Mouse (Mus musculus) liver, embryonic 15.5 days (tissue): ENCODE results near the gene Bag6. TPM values are rescaled to one million over a fixed set of nuclear protein-coding genes. Genes with fewer than 3 reads are reported as not detected.

ENCODE experiments used
- ATAC-seq: fragments of 200-750 bp; cut with Nextera tagmentation; 2 replicates; pipeline ENCODE4 v1.8.0; 2017; ENCODE audit warnings: moderate number of reproducible peaks, mild to moderate bottlenecking, moderate library complexity; ENCODE audit not compliant: insufficient read depth
- H3K27ac ChIP-seq: fragments of 300-500 bp; sonication (generic); replicated peaks from 2 replicates; pipeline ENCODE4 v1.5.1; 2015; ENCODE audit warnings: mild to moderate bottlenecking, inconsistent platforms
- H3K27me3 ChIP-seq: fragments of 300-500 bp; sonication (generic); 2 replicates; pipeline ENCODE4 v1.6.1; 2015; ENCODE audit warnings: mild to moderate bottlenecking, inconsistent platforms
- H3K36me3 ChIP-seq: fragments of 300-500 bp; sonication (generic); replicated peaks from 2 replicates; pipeline ENCODE4 v1.6.1; 2015; ENCODE audit warnings: moderate library complexity, mild to moderate bottlenecking, inconsistent platforms
- H3K4me1 ChIP-seq: fragments of 300-500 bp; sonication (generic); replicated peaks from 2 replicates; pipeline ENCODE4 v1.6.1; 2015; ENCODE audit warnings: inconsistent platforms
- H3K4me2 ChIP-seq: fragments of 300-500 bp; sonication (generic); 2 replicates; pipeline ENCODE4 v1.6.1; 2015; ENCODE audit warnings: moderate library complexity, mild to moderate bottlenecking, inconsistent platforms
- H3K4me3 ChIP-seq: fragments of 300-500 bp; sonication (generic); replicated peaks from 2 replicates; pipeline ENCODE4 v1.5.1; 2015; ENCODE audit warnings: mild to moderate bottlenecking, inconsistent platforms
- H3K9ac ChIP-seq: fragments of 300-500 bp; sonication (generic); 2 replicates; pipeline ENCODE4 v1.6.1; 2015; ENCODE audit warnings: moderate library complexity, mild to moderate bottlenecking, inconsistent platforms
- H3K9me3 ChIP-seq: fragments of 300-500 bp; sonication (generic); replicated peaks from 2 replicates; pipeline ENCODE4 v1.6.1; 2016; ENCODE audit warnings: inconsistent platforms
- WGBS: fragments of 180-500 bp; shearing (Covaris S2); methylation state at CpG from one replicate; pipeline ENCODE4 v1.1.7; 2015; ENCODE audit warnings: mixed read lengths; ENCODE audit not compliant: insufficient replicate concordance; 5-methylcytosine and 5-hydroxymethylcytosine counted together
- polyA plus RNA-seq: library from polyadenylated mRNA; unstranded; fragments of >200 nt; fragmentation: Nextera tagmentation; extraction: Ambion mirVana; gene quantifications from 2 replicates; pipeline ENCODE4 v1.2.1, GENCODE M21; 2015

Bag6 gene
- polyA plus RNA-seq, 1 experiment from 2014 or later: 19.3 TPM

DNA sequence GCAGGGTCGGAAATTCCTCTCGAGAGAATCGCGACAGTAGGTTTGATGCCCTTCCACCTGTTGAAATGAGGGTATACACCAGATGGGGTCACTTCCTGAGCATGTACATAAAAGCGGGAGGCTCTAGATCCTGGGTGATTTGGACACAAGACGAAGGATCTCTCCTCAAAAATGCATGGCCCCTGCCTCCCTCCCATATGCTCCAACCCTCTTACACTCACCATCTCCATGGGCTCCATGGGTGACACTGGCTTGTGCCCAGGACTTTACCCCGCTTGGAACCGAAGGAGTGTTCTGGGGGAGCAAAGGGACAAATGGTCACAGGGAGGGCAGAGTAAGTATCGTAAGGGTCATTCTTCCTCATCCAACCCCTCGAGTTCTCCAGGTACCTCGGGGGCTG lies 26.4 kb downstream of the Bag6 start:
- Histone ChIP-seq H3K4me1 (peaks cover 37% of the 10 kb centered on the region), H3K36me3 (peaks cover 65% of the 10 kb centered on the region), H3K27ac (no peak overlapping the region), H3K4me2 (no peak overlapping the region), H3K27me3 (no peaks in the 10 kb centered on the region), H3K9me3 (no peaks in the 10 kb centered on the region), H3K9ac (no peak overlapping the region), H3K4me3 (no peak overlapping the region)
- WGBS: 82% methylated on average over 11 of the region's 11 CpGs
- ATAC-seq: no peak

DNA sequence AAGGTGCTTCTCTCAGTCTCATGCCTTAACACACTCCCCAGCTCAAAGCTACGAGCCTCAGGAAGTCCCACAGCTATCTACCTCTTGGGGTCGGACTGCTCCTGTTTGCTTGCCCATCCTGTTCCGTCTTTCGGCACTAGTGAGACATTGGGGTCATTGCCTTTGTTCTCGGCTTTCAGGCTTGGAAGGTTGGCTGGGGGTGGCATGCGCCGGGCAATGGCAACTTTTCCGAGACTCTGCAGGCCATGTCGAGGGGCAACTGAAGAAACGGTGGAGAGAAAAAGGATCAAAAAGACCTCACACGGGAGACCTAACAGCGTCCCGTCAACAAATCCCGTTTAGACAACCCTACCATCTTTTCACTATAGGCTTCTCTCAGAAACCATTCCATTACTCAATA lies 27.1 kb downstream of the Bag6 start:
- Histone ChIP-seq H3K4me1 (peaks cover 38% of the 10 kb centered on the region), H3K9me3 (no peaks in the 10 kb centered on the region), H3K27ac (0 out of 2 replicates have a peak overlapping the region, but pooled peaks have one; percentile 35), H3K36me3 (peaks cover 58% of the 10 kb centered on the region), H3K4me2 (peak overlapping the region; percentile 79), H3K27me3 (no peaks in the 10 kb centered on the region), H3K9ac (no peak overlapping the region), H3K4me3 (peak overlapping the region; percentile 100; the same call in 1 of the 2 replicates)
- no peak for ATAC-seq
- 75% methylated on average over 14 of the region's 14 CpGs for WGBS

DNA sequence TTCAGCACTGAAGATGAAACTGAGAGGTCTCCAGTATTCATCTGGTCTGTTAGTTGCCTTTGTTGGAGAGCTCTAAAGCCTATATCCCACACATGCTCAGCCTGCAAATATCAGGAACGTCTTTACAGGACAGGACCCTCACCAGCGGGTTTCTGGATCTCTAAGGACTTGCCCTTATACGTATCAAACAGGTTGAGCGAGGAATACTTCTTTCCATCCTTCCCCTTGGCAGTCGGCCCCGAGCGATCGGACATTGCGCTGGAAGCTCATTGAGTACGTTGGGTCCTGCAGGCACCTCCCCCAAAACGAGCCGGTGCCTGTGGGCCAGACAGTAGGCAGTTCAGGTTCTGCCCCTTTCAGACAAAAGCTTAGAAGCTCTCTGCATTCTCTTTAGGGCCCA lies 27.8 kb downstream of the Bag6 start:
- Histone ChIP-seq H3K27me3 (no peaks in the 10 kb centered on the region), H3K9me3 (no peaks in the 10 kb centered on the region), H3K9ac (peak overlapping the region; percentile 100), H3K4me2 (peak overlapping the region; percentile 79), H3K27ac (peak overlapping the region; percentile 35; the same call in 1 of the 2 replicates), H3K36me3 (peaks cover 52% of the 10 kb centered on the region), H3K4me3 (peak overlapping the region; percentile 100), H3K4me1 (peaks cover 38% of the 10 kb centered on the region)
- 55% methylated on average over 12 of the region's 12 CpGs for WGBS
- no peak for ATAC-seq

DNA sequence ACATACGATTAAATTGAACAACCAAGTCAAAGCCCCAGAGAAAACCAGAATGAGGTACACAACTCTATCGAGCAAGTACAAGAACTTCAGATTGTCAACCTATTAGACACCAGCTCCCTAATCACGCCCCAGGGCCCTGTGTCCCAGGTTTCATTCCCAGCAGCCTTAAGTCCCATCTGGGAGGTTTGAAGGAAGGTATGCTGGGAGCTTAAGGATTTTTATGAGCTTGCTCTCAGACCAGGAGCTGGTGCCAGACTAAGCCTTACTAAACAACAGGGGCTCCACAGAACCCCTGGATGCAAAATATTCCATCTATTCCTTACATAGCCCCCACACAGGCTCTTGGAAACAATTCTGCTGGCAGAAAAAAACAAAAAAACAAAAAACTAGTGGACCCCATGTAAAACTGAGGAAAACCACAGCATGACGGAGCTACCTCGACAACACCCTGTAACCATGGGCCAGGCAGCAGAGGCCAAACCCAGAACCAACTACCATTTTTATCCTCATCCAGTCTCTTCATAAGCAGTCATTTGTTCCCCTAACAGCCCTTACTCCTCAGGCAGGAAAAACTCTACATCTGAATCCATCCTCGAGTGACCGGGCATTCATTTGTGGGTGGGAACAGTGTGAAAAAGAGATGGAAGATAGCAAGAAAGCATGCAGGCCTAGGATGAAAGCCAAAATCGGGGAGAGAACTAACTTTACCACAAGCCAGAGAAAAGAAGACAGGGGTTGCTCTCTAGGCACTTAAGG lies 28.5 kb downstream of the Bag6 start:
- Histone ChIP-seq H3K36me3 (peaks cover 44% of the 10 kb centered on the region), H3K9ac (peak overlapping the region; percentile 100), H3K4me3 (peak overlapping the region; percentile 100), H3K27ac (peak overlapping the region; percentile 95), H3K27me3 (no peaks in the 10 kb centered on the region), H3K9me3 (no peaks in the 10 kb centered on the region), H3K4me1 (peaks cover 38% of the 10 kb centered on the region), H3K4me2 (peak overlapping the region; percentile 79)
- ATAC-seq: no peak
- WGBS: 11% methylated on average over 8 of the region's 8 CpGs

DNA sequence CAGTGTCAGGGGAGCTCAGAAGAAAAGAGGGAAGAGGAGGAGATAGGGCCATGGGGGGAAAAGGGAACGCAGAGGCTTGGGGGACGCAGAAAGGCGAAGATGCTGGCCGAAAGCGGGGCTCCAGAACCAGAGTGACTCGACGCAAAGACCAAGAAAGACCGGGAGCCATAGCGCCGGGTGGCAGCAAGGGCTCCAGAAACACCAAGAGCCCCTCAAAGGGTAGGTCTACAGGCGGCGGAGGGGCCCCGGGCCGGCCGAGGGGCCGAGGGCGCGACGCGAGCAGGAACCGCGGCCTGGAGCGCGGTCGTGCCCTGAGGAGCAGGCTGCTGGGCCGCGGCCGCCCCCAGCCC lies 29.2 kb downstream of the Bag6 start:
- H3K36me3 ChIP-seq: peaks cover 37% of the 10 kb centered on the region
- H3K27me3 ChIP-seq: no peaks in the 10 kb centered on the region
- H3K9me3 ChIP-seq: no peaks in the 10 kb centered on the region
- whole genome bisulfite sequencing: under 1% methylated on average over 28 of the region's 28 CpGs
- peak overlapping the region; percentile 79 for H3K4me2 ChIP-seq
- H3K4me1 ChIP-seq: peaks cover 38% of the 10 kb centered on the region
- no peak for ATAC-seq
- peak overlapping the region; percentile 100 for H3K9ac ChIP-seq
- peak overlapping the region; percentile 100 for H3K4me3 ChIP-seq
- peak overlapping the region; percentile 95 for H3K27ac ChIP-seq

DNA sequence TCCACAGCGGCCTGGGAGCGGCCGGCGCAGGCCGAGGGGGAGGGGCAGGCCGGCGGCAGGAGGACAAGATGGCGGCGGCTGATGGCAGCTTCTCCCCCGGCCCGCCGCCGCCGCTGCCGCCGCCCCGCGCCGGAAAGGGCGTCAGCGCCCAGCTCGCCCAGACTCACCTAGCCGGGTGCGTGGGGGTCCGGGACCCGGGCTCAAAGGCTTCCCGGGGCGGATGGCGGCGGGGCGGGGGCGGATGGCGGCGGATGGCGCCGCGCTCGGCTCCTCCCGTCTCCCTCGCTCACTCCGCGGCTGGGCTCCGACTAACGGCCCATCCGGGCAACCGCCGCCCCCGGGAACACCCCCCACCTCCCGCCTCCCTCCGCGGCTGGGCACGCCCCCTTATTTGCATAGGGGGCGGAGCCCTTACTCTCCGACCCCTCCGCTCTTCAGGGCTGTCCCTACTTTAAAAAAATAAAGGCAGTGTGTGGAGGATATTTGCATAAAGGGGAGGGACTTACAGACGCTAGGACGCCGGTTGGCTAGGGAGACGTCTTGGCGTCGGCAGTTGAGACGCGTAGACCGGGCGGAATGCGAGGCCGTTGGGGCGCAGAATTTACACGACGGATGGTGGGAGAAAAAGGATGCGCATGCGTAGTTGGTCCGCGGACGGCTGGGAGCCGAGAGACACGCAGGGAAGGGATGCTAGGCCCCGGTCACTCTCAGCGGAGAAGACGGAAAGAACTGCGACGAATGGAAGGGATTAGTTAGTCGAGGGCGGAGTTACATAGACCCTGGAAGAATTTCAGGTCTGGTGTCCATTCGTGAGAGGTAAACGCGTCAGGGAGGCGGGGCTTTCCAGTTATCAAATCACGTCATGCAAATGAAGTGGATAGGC lies 29.8 kb downstream of the Bag6 start, which contains the start of gene Prrc2a:
Gene Prrc2a (minus strand): TSS at position 330 of the 883 bp plus-strand sequence.
- Histone ChIP-seq H3K27me3 (no peaks in the 10 kb centered on the region), H3K27ac (peak within 1 kb of the TSS; percentile 95), H3K9ac (peak within 1 kb of the TSS; percentile 100), H3K9me3 (no peaks in the 10 kb centered on the region), H3K4me1 (peaks cover 38% of the 10 kb centered on the region), H3K4me2 (peak within 1 kb of the TSS; percentile 79), H3K36me3 (peaks cover 31% of the 10 kb centered on the region), H3K4me3 (peak within 1 kb of the TSS; percentile 100)
- ATAC-seq: peak; percentile 96
- under 1% methylated on average over 59 of the region's 89 CpGs for WGBS

DNA sequence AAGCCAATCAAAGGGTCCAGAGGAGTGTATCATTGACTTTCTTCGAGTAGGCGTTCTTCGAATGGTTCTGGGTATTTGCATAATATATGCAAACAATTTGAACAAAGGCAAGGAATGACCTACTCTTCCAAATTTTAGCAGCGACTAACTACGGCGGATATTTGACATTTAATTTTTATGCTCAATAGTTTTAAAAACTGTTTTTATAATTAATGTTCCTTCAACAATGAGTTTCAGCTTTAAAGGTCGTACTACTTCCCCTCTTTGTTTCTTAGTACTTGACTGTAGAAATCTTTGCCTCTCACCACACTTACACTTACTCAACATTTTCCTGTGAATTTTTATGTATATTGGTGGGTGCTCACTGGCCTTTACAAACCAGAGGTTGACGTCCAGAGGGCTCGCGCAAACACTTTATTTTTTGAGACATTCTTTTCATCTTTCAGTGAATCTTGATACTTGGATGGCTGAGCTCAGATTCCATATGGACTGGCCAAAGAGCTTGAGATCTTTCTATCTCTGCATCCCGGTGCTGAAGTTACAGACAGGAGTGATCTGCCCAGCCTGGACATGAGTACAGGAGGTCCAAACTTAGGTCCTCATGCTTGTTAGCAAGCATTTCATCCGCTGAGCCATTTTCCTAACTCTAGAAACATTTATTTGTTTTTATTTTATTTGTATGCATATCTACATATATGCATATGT lies 30.6 kb downstream of the Bag6 start:
- Histone ChIP-seq H3K4me3 (peak overlapping the region; percentile 100), H3K36me3 (peaks cover 23% of the 10 kb centered on the region), H3K4me1 (peaks cover 38% of the 10 kb centered on the region), H3K27ac (peak overlapping the region; percentile 95), H3K4me2 (peak overlapping the region; percentile 79), H3K9me3 (no peaks in the 10 kb centered on the region), H3K9ac (peak overlapping the region; percentile 9; the same call in 1 of the 2 replicates), H3K27me3 (no peaks in the 10 kb centered on the region)
- peak; percentile 80 for ATAC-seq
- WGBS: 27% methylated on average over 12 of the region's 12 CpGs

DNA sequence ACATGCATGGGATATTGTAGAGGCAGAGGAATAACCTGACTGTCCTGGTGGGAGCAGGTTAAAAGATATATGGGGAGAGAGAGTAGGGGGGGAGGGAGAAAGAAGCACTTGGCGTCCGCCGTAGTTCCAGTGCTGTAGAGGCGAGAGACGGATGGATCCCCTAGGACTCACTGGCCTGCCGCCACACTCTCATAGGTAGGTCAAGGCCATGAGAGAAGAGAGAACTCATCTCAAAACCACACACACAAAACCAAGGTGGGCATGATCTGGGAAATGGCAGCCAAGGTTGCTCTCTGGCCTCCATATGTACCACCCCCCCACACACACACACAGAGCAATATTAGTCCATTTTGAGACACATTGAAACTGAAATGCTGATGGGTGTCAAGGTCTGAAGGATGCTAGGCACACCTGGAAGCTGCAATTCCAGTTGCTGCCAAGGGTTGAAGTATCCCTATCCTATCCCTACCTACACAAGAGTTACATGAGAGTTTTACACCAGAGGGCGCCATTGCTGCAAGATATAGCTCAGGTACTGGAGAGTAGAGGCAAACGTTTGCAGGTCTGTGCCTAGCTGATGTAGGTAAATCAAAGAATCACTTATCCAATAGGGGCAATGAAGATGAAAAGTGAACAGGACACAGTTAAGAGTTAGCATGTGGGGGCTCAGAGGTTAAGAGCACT lies 31.5 kb downstream of the Bag6 start:
- no peaks in the 10 kb centered on the region for H3K27me3 ChIP-seq
- no peak overlapping the region for H3K4me3 ChIP-seq
- H3K4me2 ChIP-seq: peak overlapping the region; percentile 79
- peaks cover 14% of the 10 kb centered on the region for H3K36me3 ChIP-seq
- 65% methylated on average over 8 of the region's 8 CpGs for WGBS
- no peak overlapping the region for H3K27ac ChIP-seq
- no peak overlapping the region for H3K9ac ChIP-seq
- no peak for ATAC-seq
- no peaks in the 10 kb centered on the region for H3K9me3 ChIP-seq
- peaks cover 36% of the 10 kb centered on the region for H3K4me1 ChIP-seq

DNA sequence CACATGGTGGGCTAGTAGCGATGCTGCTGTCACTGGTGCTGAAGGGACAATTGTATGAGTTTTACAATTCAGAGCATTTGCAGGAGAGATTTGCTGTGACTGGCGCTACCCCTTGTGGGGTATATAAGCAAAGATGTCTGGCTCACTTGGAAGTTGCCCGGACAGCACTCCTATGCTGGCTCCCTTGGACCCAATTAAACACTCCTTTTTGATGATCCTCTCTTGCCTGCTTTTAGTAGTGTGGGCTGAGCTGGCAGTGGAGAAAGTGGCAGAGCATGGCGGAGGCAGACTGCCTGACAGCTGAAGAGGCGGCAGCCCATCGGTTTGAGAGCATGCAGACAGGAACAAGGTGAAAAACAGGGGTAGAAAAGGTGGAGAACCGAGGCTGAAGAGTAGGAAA lies 32.8 kb downstream of the Bag6 start:
- no peak overlapping the region for H3K4me2 ChIP-seq
- WGBS: 68% methylated on average over 7 of the region's 7 CpGs
- no peak for ATAC-seq

DNA sequence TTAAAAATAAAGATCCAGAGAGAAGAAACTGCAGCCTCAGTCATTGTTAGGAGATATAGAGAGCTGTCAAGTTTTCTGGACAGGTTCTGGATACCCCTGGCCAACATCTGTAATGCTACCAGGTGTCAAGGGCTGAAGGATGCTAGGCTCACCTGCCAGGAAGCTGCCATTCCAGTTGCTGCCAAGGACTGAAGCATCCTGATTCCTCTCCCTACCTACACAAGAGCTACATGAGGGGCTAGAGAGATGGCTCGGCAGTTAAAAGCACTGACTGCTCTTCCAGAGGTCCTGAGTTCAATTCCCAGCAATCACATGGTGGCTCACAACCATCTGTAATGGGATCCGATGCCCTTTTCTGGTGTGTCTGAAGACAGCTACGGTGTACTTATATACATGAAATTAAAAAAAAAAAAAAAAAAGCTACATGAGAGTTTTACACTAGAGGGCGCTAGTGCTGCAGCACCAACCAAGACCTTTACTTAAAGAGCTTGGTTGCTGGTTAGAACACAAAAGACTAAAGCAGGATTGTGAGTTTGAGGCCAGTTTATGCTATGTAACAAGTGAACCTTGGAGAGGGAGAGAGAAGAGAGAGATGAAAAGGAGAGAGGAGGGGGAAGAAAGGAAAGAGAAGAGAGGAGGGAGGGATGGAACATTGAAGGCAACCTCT lies 33.7 kb downstream of the Bag6 start:
- H3K9ac ChIP-seq: no peak overlapping the region
- H3K4me1 ChIP-seq: peaks cover 15% of the 10 kb centered on the region
- no peaks in the 10 kb centered on the region for H3K9me3 ChIP-seq
- H3K27ac ChIP-seq: no peak overlapping the region
- 15% methylated on average over 4 of the region's 4 CpGs for WGBS
- no peaks in the 10 kb centered on the region for H3K36me3 ChIP-seq
- ATAC-seq: no peak
- H3K4me3 ChIP-seq: no peak overlapping the region
- no peak overlapping the region for H3K4me2 ChIP-seq
- H3K27me3 ChIP-seq: no peaks in the 10 kb centered on the region

More for the DNA sequence above, 32.8 kb downstream of the Bag6 start:
- H3K9me3 ChIP-seq: no peaks in the 10 kb centered on the region
- H3K27ac ChIP-seq: no peak overlapping the region
- H3K36me3 ChIP-seq: peaks cover 1% of the 10 kb centered on the region; the same call in 1 of the 2 replicates
- H3K27me3 ChIP-seq: no peaks in the 10 kb centered on the region
- H3K9ac ChIP-seq: no peak overlapping the region
- no peak overlapping the region for H3K4me3 ChIP-seq
- peaks cover 23% of the 10 kb centered on the region for H3K4me1 ChIP-seq
